Mouse (Mus musculus) megakaryocyte progenitor cell, adult 5-6 weeks (primary cell): Measurements from ENCODE around the gene Gm8369. TPM values are rescaled to one million over a fixed set of nuclear protein-coding genes. Genes with fewer than 3 reads are reported as not detected.
"Not testable (repeated sequence)": the region's sequence is repeated elsewhere in the genome, so short reads cannot be mapped to it uniquely, and the experiment has no call there.

ENCODE experiments used
- ATAC-seq: replicated peaks from 2 replicates; pipeline ENCODE4 v1.8.0; 2016; ENCODE audit warnings: mild to moderate bottlenecking, moderate TSS enrichment, inconsistent platforms; ENCODE audit not compliant: poor library complexity
- total RNA-seq, 2 experiments: library from RNA; stranded (forward) in 1 of 2; stranded (reverse) in 1 of 2; fragments of 157-497, 149-512 nt in 1 of 2; fragments of 200-1000 nt in 1 of 2; gene quantifications; 2 replicates each; pipeline versions ENCODE4 v1.2.3 to v1.2.4; 2015 to 2017

Gm8369 gene
- total RNA-seq (2015) (0.67 and 2.5 TPM in 2 replicates), total RNA-seq (2017) (1.2 and 1.3 TPM in 2 replicates)

GRCm38 (mm10) chr19:11485746-11486145 is at the start of gene Gm8369:
Gene Gm8369, plus strand, starts transcription at chr19:11485938.
- no peak for ATAC-seq

GRCm38 (mm10) chr19:11443338-11443737 is 42.4 kb upstream of the Gm8369 start, which contains the start of gene Ms4a4b:
Gene Ms4a4b, plus strand, starts transcription at chr19:11443553.
- no peak for ATAC-seq

DNA sequence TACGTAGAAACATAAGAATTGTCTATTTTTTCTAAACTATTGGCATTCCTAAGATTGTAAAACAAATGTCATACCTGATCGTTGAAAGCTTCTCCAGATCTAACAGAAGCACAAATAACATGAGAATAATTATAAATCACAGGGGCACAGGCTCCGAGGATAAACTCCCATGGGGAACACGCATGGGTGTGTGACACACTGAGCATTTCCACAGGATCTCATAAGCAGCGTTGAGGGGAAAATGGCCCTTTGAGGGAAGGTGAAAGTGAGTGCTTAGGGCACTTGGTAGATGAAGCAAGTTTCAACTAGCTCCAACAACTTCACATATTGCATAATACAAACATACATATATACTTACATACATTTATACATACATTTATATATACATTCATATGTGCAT is 41.8 kb upstream of the Gm8369 start:
- ATAC-seq: no peak

DNA sequence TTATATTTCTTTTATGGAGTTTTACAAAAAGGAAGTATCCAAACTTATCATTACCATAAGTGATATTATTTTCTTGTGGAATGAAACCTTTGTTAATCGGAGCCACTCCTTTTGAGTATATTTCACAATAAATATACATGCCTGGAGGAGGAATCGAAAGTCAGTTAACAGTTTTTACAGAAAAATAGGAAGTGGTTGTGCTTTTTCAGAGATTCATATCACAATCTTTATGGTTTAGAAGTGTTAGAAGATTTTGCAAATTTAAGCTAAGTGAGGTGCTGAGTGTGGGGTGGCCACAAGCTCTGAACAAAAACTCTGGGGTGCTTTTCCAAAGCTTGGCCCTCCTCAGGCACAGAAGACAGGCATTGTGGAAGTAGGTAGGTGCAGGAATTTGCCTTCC is 38.5 kb upstream of the Gm8369 start:
- ATAC-seq: peak; percentile 66

DNA sequence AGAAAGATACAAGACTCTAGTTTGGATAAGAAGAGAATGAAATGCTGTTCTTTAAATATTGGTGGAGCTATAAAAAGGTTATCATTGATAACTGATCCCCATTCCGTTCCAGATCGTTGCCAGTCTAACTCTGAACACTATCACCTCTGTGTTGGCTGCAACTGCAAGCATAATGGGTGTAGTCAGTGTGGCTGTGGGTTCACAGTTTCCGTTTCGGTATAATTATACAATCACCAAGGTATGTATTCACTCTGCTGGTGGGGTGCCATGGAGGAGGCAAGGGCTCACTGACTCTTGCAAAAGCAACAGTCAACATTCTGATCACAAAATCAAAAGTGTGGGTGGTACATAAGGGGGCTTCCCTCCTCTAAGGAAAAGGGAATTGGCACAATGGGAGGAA is 26.7 kb upstream of the Gm8369 start:
- not testable (repeated sequence) for ATAC-seq

DNA sequence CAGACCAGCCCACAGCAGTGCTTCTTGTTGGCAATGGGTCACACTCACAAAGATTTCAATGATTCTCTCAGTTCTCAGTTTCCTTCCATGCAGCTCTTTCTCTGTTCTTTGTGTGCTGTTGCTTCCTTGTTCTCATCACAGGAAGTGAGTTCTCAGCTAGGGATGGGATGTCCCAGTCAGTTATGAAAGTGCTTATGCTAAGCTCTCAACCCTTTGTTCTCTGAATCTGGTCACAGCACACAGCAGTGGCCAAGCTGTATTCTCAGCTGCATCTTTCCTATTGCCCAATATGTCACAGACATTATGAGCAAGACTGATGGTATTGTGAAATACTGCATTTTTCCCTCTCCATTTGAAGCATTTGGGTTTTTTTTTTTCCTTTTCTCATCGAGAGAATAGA is 20.9 kb upstream of the Gm8369 start:
- peak; percentile 94 for ATAC-seq

GRCm38 (mm10) chr19:11466471-11466870 is 19.3 kb upstream of the Gm8369 start:
- ATAC-seq: no peak

GRCm38 (mm10) chr19:11468361-11468760 is 17.4 kb upstream of the Gm8369 start:
- ATAC-seq: 0 out of 2 replicates have a peak, but pooled peaks have one; percentile 24

- ATAC-seq: peak; percentile 75
Observed at GRCm38 (mm10) chr19:11469215-11469614, 16.5 kb upstream of the Gm8369 start, which contains the start of gene Ms4a6c. Gene Ms4a6c, plus strand, starts transcription at chr19:11469366.

DNA sequence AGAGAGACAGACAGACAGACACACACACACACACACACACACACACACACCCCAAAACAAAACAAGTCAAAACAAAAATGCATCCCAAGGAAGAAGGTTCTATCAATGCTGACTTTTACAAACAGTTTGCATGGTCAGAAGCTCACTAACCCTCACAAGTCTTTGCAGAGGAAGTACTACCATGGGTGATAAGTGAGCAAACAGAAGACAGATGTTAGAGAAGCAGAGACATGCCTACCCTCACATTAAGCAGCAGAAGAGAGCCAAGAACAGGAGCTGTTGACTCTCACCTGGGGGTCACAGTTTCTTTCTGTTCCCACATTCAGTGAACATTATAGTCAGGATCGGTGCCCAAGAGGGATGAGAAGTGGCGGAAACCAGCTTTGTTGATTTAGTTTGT is 6.0 kb upstream of the Gm8369 start:
- no peak for ATAC-seq

DNA sequence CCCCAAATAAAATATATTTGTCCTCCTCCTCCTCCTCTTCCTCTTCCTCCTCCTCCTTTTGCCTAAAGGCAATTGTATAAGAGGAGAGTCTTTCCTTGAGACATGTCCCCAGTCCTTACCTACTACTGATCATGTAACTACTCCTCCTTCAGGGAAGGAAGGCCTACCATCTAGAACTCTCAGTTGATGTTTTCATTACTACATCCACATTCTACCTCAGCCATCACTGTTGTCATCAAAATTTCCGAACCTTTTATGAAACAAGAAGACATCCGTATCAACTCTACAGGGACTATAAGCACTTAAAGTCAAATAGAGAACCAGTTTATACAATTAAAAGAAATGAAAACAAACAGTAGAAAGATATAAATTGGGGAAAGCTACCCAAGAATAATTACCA is 3.1 kb upstream of the Gm8369 start:
- no peak for ATAC-seq

DNA sequence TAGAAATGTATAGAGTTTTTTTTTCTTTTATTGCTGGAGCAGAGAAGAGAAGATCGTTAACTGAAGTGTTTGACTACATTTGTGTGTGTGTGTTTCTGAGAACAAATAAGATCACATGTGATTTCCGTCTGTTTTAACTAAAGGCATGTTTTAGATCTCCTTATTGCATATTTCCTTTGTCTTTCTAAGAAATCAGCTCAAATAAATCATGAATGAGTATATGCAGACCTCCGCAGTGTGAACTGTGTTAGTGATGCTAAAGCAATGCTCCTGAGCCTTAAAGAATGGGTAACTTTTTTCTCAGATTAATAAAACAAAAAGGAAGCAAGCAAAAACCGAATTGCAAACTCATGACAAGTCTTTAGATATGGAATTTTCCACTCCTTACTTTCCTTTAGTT is 1.8 kb upstream of the Gm8369 start:
- ATAC-seq: no peak

DNA sequence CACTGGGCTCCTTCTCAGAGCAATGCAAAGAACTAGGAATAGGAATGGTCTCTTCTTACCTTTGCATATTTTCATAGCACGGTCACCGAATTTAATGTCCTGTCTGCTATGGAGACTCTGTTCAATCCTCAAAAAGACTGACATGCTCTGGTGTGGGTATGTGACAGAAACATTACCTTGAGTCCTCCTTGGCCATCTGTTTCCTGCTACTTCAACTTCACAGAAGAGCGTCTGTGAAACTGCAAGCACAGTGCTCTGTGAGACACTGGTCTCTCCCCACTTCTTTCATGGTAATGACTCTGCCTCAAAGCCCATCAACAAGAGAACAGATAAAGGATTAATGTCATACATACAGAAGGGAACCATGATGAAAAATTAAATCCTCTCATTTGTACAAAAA is 1.4 kb upstream of the Gm8369 start:
- ATAC-seq: 0 out of 2 replicates have a peak, but pooled peaks have one; percentile 17

DNA sequence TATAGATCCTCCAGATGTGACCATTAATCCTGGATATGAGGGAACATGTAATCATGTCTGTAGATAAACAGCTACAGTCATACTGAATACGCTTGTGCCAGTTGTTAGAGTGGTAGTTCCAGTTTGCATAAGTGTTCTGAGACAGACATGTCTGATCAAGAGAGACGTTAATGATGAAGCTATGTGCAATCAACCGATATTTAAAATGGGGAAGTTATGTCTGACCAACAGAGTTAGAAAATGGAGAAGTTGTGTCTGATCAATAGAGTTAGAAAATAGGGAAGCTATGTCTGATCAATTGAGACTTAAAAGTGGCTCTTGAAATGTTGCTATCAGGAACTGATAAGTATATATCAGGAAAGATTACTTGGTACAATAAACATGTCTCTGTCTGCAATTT is 472 bp upstream of the Gm8369 start:
- peak; percentile 80 for ATAC-seq

DNA sequence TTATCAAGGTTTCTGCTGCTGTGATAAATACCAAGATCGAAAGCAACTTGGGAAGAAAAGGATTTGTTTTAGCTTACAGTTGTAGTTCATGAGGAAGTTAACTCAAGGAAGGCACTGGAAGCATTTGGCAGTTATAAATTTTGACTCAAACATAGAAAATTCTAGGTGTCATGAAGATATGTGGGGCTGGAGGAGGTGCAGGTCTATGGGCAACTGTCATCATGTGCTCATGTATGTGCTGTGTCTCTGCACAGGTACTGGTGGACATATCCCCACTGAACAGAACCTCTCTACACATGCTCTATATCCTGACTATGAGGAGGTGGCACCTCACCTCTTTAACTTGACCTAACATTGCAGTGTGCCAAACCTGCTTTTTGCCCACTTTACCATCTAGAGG is 861 bp downstream of the Gm8369 start:
- no peak for ATAC-seq

DNA sequence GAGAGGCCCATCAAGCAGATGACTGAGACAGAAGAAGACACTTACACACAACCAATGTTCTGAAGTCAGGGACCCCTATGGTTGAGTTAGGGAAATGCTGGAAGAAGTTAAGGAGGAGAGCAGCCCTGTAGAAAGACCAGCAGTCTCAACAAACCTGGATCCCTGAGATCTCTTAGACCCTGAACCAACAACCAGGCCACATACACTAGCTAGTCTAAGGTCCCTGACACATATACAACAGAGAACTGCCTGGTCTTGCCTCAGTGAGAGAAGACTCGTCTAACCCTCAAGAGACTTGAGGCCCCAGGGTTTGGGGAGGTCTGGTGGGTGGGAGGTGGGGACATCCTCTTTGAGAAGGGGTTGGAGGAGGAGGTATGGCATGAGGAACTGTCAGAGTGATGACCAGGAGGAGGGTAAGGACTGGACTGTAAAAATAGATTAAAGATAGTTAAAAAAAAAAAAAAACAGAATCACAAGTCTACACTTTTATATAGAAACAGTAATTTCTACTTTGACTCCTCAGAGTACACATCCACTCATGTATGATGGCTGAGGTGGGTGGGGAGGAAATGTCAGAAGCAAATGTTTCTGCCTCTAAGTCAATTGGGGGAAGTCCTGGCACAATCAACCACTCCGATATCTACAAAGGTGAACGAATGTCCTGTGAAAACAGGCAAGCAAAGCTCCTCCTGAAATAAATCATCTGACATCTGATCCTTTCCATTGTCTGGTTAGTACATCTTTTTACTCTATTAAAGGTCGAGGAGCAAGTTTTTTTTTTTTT is 5.9 kb downstream of the Gm8369 start:
- no peak for ATAC-seq

GRCm38 (mm10) chr19:11492671-11493070 is 6.9 kb downstream of the Gm8369 start:
- no peak for ATAC-seq

DNA sequence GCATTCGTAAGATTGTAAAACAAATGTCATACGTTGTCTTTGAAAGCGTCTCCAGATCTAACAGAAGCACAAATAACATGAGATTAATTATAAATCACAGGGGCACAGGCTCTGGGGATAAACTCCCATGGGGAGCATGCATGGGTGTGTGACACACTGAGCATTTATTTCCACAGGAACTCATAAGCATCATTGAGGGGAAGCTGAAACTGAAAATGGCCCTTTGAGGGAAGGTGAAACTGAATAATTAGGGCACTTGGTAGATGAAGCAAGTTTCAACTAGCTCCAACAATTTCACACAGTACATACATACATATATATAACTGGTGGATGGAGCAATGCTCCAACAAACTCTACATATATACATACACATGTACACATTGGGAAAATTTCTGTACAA is 8.8 kb downstream of the Gm8369 start:
- ATAC-seq: peak; percentile 39; the same call in 1 of the 2 replicates

DNA sequence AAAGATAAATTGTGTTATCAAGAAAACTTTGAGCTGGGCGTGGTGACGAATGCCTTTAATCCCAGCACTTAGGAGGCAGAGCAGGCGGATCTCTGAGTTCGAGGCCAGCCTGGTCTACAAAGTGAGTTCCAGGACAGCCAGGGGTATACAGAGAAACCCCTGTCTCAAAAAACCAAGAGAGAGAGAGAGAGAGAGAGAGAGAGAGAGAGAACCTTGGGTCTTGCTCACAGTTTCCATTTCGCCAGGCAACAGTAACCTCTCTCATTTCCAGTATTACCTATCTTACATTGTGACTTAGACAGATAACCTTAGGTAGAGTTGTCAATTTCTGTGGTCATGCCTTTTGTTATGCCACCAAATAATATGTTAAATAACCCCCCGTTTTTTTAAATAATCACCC is 10.6 kb downstream of the Gm8369 start:
- no peak for ATAC-seq

GRCm38 (mm10) chr19:11497300-11497699 is 11.6 kb downstream of the Gm8369 start:
- ATAC-seq: peak; percentile 42

- no peak for ATAC-seq
Observed at GRCm38 (mm10) chr19:11500796-11501195, 15.1 kb downstream of the Gm8369 start.

DNA sequence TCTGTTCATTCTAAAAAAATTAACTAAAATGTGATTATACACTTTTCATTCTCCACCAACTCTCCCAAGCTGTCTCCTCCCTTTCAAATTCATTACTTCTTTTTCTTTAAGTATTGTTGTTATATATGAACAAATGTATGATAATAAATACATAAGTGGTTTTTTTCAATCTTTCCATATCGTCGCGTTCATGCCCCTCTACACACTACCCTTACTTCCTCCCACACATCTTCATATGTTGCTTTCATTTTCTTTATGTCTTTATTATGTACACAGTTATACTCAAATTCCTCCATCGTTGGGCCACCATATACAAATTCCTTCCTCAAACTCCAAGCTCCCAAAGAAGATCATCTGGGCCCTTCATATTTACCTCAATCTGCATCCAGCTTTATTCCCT is 15.6 kb downstream of the Gm8369 start:
- no peak for ATAC-seq

DNA sequence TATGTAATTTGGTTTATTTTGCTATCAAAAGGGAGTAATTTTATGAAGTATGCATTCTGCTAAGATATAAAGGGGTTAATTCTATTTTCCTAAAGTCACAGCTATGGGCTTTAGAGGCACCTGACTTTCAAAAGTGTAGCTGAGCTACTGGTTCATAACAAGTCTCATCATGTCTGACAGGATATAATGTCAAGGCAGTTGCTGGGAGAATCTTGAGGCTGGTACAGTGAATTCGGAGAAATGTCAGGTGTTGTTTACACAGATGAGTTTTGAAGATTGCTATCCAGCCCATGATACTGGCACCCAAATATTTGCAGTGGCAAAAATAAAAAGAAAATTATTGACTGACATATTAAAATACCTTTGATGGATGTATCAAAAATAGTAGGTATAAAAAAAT is 19.1 kb downstream of the Gm8369 start:
- ATAC-seq: no peak
